ENCODE assay signal across 11 mouse cellular contexts in the genomic region with DNA sequence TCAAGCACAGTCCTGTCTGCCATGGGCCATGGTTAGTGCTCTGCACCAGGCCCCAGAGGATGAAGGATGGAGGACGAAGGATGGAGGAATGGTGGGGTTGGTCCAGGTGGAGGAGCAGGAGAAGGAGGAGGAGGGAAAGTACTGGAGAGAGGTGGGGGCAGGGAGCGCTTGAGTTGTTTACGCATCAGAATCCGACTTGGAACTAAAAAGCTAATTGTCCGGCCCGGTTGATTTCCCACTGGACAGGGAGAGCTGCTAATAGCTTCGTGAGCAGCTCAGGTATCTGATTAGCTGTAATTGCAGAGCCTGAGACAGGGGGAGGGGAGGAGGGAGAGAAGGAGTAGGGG. TPM values are rescaled to one million over a fixed set of nuclear protein-coding genes. Genes with fewer than 3 reads are reported as not detected.
DNase-seq lines count a peak whose midpoint lies in the region; ATAC-seq and TF ChIP-seq lines count a peak whose summit lies in the region.
"Had no signal": no experiment of that assay in that cellular context is flagged by ENCODE, and none has a peak within 500 bp of the region (broad histone marks: within the 10 kb centered on the region; RNA-seq: fewer than 3 reads in every experiment).

No protein-coding gene starts in this region.

- H3K9ac ChIP-seq in forebrain, embryonic 12.5 days, result no peak overlapping the region
- H3K9ac ChIP-seq in hindbrain, postnatal 0 days (replicated peaks; ENCODE audit: low read length), result no peak overlapping the region
- H3K9ac ChIP-seq in midbrain, postnatal 0 days (replicated peaks; ENCODE audit: low read length, poor library complexity, severe bottlenecking), result no peak overlapping the region

- ATAC-seq in forebrain, embryonic 12.5 days (ENCODE audit: low FRiP score), result peak; percentile 48
- peak; percentile 61 for ATAC-seq in hindbrain, postnatal 0 days
- ATAC-seq in midbrain, postnatal 0 days (ENCODE audit: low FRiP score), result no peak
- ATAC-seq: intestine, postnatal 0 days had no signal

- no peak for TF ChIP-seq CTCF in hindbrain, postnatal 0 days (IDR thresholded peaks at IDR 0.05; ENCODE audit: low read depth)
- TF ChIP-seq CTCF in midbrain, postnatal 0 days (IDR thresholded peaks at IDR 0.05), result no peak

- 3% methylated on average over 7 of the region's 7 CpGs for WGBS in forebrain, embryonic 12.5 days
- WGBS in hindbrain, postnatal 0 days, result 5% methylated on average over 7 of the region's 7 CpGs
- 11% methylated on average over 7 of the region's 7 CpGs for WGBS in midbrain, postnatal 0 days

- H3K4me2 ChIP-seq in forebrain, embryonic 12.5 days, result peak overlapping the region; percentile 33; the same call in 1 of the 2 replicates
- H3K4me2 ChIP-seq in hindbrain, postnatal 0 days (ENCODE audit: low read depth, low read length), result no peak overlapping the region
- no peak overlapping the region for H3K4me2 ChIP-seq in midbrain, postnatal 0 days (ENCODE audit: low read depth, low read length, poor library complexity, severe bottlenecking)

- peaks cover 33% of the 10 kb centered on the region for H3K4me1 ChIP-seq in forebrain, embryonic 12.5 days
- no peaks in the 10 kb centered on the region for H3K4me1 ChIP-seq in hindbrain, postnatal 0 days (ENCODE audit: insufficient read depth, low read length)
- H3K4me1 ChIP-seq in midbrain, postnatal 0 days (ENCODE audit: insufficient read depth, low read length), result peaks cover 4% of the 10 kb centered on the region; the same call in 1 of the 2 replicates

- H3K4me3 ChIP-seq in forebrain, embryonic 12.5 days (replicated peaks), result no peak overlapping the region
- H3K4me3 ChIP-seq in hindbrain, postnatal 0 days (ENCODE audit: low read length), result no peak overlapping the region
- no peak overlapping the region for H3K4me3 ChIP-seq in midbrain, postnatal 0 days (ENCODE audit: low read depth, low read length)

- H3K27me3 ChIP-seq in forebrain, embryonic 12.5 days, result peaks cover 93% of the 10 kb centered on the region
- H3K27me3 ChIP-seq in hindbrain, postnatal 0 days (ENCODE audit: insufficient read depth, low read length), result 0 out of 2 replicates have a peak, but pooled peaks cover 2% of the 10 kb centered on the region
- H3K27me3 ChIP-seq in midbrain, postnatal 0 days (ENCODE audit: insufficient read depth, low read length), result no peaks in the 10 kb centered on the region; the same call in none of the 2 replicates

- H3K36me3 ChIP-seq in forebrain, embryonic 12.5 days (replicated peaks), result no peaks in the 10 kb centered on the region
- no peaks in the 10 kb centered on the region for H3K36me3 ChIP-seq in hindbrain, postnatal 0 days (ENCODE audit: insufficient read depth, low read length)
- no peaks in the 10 kb centered on the region for H3K36me3 ChIP-seq in midbrain, postnatal 0 days (ENCODE audit: insufficient read depth, low read length)

- H3K27ac ChIP-seq in forebrain, embryonic 12.5 days, result peak overlapping the region; percentile 75
- H3K27ac ChIP-seq in hindbrain, postnatal 0 days, result peak overlapping the region; percentile 52; the same call in 1 of the 2 replicates
- 0 out of 2 replicates have a peak overlapping the region, but pooled peaks have one; percentile 18 for H3K27ac ChIP-seq in midbrain, postnatal 0 days (ENCODE audit: low read depth, low read length)

- H3K9me3 ChIP-seq in forebrain, embryonic 12.5 days, result no peaks in the 10 kb centered on the region
- H3K9me3 ChIP-seq in hindbrain, postnatal 0 days (ENCODE audit: low read length), result no peaks in the 10 kb centered on the region
- no peaks in the 10 kb centered on the region for H3K9me3 ChIP-seq in midbrain, postnatal 0 days (ENCODE audit: low read length)

- peak; percentile 37 for DNase-seq in embryo, embryonic 9.5 days (ENCODE audit: extremely low spot score)
- peak; percentile 68 for DNase-seq in hindbrain, postnatal 0 days (ENCODE audit: low spot score)
- peak; percentile 72 for DNase-seq in midbrain, postnatal 0 days (ENCODE audit: low spot score)
- no peak for DNase-seq in adrenal gland, postnatal 14 days
- DNase-seq in right cerebral cortex, postnatal 14 days, result no peak
- no peak for DNase-seq in adrenal gland, adult 2 months
- DNase-seq: cerebellum, adult 8-10 months; gastrocnemius, postnatal 14 days; lung, adult 18-20 months had no signal

RNA-seq across cellular contexts. Expression of gene Micall2, which starts 53.5 kb away (rescaled TPM):
- 6.2 and 6.5 TPM in 2 replicates for polyA plus RNA-seq in forebrain, embryonic 12.5 days (2016; fragmentation: Nextera tagmentation; extraction: Ambion mirVana)
- total RNA-seq in hindbrain, postnatal 0 days (2014; rRNA removed), result 11.0 and 13.9 TPM in 2 replicates
- 8.8 and 10.7 TPM in 2 replicates for polyA plus RNA-seq in hindbrain, postnatal 0 days (2015; fragmentation: Nextera tagmentation; extraction: Ambion mirVana)
- total RNA-seq in midbrain, postnatal 0 days (2014; rRNA removed), result 10.8 and 16.6 TPM in 2 replicates
- 15.1 and 17.4 TPM in 2 replicates for polyA plus RNA-seq in midbrain, postnatal 0 days (2015; fragmentation: Nextera tagmentation; extraction: Ambion mirVana)
- 8.0 and 8.7 TPM in 2 replicates for total RNA-seq in adrenal gland, postnatal 14 days (2021)
- total RNA-seq in adrenal gland, adult 2 months (2021), result 10 to 100 TPM in 1 of 2 experiments, 1 to 10 TPM in 1; 6.0 to 14.7 TPM
- 6.1 and 7.6 TPM in 2 replicates for polyA plus RNA-seq in adrenal gland, adult 2 months (2012; rRNA removed)

Comparison
In these comparisons a context has a peak if more than half of its experiments do, and no peak if none do; other contexts are left out.
1. DNase-seq: peak in embryo, embryonic 9.5 days (single experiment), hindbrain, postnatal 0 days (single experiment) and midbrain, postnatal 0 days (single experiment); none in adrenal gland, postnatal 14 days (single experiment), right cerebral cortex, postnatal 14 days (single experiment) and adrenal gland, adult 2 months (single experiment).
2. H3K27ac ChIP-seq: peak in every context shown above with its lines; median percentile 75 in forebrain, embryonic 12.5 days; 52 in hindbrain, postnatal 0 days; 18 in midbrain, postnatal 0 days.